15 mouse cellular contexts compared by ENCODE assay signal in genomic region chr10:119192598-119193372, GRCm38 (mm10). TPM values are rescaled to one million over a fixed set of nuclear protein-coding genes. Genes with fewer than 3 reads are reported as not detected.
DNase-seq lines count a peak whose midpoint lies in the region; ATAC-seq and TF ChIP-seq lines count a peak whose summit lies in the region.
"Had no signal": no experiment of that assay in that cellular context is flagged by ENCODE, and none has a peak within 500 bp of the region (broad histone marks: within the 10 kb centered on the region; RNA-seq: fewer than 3 reads in every experiment).

No protein-coding gene starts in this region.

- peak; percentile 16 for DNase-seq in brain, adult 2 months (ENCODE audit: low read depth, low spot score)
- DNase-seq in heart, adult 2 months: peak; percentile 31 to 61
- DNase-seq in heart, postnatal 14 days: peak; percentile 19 to 29
- DNase-seq in midbrain, embryonic 14.5 days: no peak
- no peak for DNase-seq in forebrain, postnatal 0 days
- DNase-seq: cerebellum, postnatal 10 days; kidney, adult 2 months; left cerebral cortex, postnatal 4 days; lung, postnatal 10 days had no signal

- intact Hi-C loops in heart, adult 2 months (cut with DNase I): loop anchor here (5.0 kb wide), 1 partner anchor 45 kb away; no protein-coding TSS in a partner anchor
- intact Hi-C loops in heart, postnatal 14 days (cut with DNase I): no loop called here

- ATAC-seq in megakaryocyte, adult 5-6 weeks (ENCODE audit: poor library complexity, severe bottlenecking): peak; percentile 35
- ATAC-seq in midbrain, embryonic 14.5 days (ENCODE audit: low FRiP score, low TSS enrichment): no peak
- ATAC-seq in forebrain, postnatal 0 days: no peak
- no peak for ATAC-seq in forebrain, embryonic 15.5 days (replicated peaks)

- H3K4me2 ChIP-seq in midbrain, embryonic 14.5 days (ENCODE audit: low read length): no peak overlapping the region
- H3K4me2 ChIP-seq in forebrain, postnatal 0 days (ENCODE audit: low read depth): no peak overlapping the region
- no peak overlapping the region for H3K4me2 ChIP-seq in forebrain, embryonic 15.5 days (replicated peaks)
- H3K4me2 ChIP-seq: embryonic facial prominence, embryonic 13.5 days; forebrain, embryonic 12.5 days had no signal

- no peaks in the 10 kb centered on the region for H3K9me3 ChIP-seq in midbrain, embryonic 14.5 days (ENCODE audit: control insufficient read depth, low read length)
- no peaks in the 10 kb centered on the region for H3K9me3 ChIP-seq in forebrain, postnatal 0 days (ENCODE audit: low read length)
- H3K9me3 ChIP-seq in forebrain, embryonic 15.5 days: no peaks in the 10 kb centered on the region
- H3K9me3 ChIP-seq: embryonic facial prominence, embryonic 13.5 days; forebrain, embryonic 12.5 days had no signal

- no peak overlapping the region for H3K4me3 ChIP-seq in heart, adult 2 months
- H3K4me3 ChIP-seq in midbrain, embryonic 14.5 days (replicated peaks; ENCODE audit: low read depth, low read length): no peak overlapping the region
- no peak overlapping the region for H3K4me3 ChIP-seq in forebrain, postnatal 0 days (ENCODE audit: low read depth, low read length)
- no peak overlapping the region for H3K4me3 ChIP-seq in forebrain, embryonic 15.5 days
- H3K4me3 ChIP-seq: embryonic facial prominence, embryonic 13.5 days; forebrain, embryonic 12.5 days; layer of hippocampus, adult 2 months had no signal

- H3K36me3 ChIP-seq in heart, adult 2 months (ENCODE audit: control insufficient read depth, insufficient read depth, low read length): no peaks in the 10 kb centered on the region; the same call in 1 of the 2 replicates
- H3K36me3 ChIP-seq in midbrain, embryonic 14.5 days (ENCODE audit: control insufficient read depth, insufficient read depth, low read length): no peaks in the 10 kb centered on the region
- H3K36me3 ChIP-seq in forebrain, postnatal 0 days (ENCODE audit: insufficient read depth): no peaks in the 10 kb centered on the region
- H3K36me3 ChIP-seq in forebrain, embryonic 15.5 days: no peaks in the 10 kb centered on the region

- H3K27ac ChIP-seq in heart, adult 2 months: peak overlapping the region; percentile 21
- no peak overlapping the region for H3K27ac ChIP-seq in midbrain, embryonic 14.5 days (replicated peaks; ENCODE audit: low read depth, low read length)
- no peak overlapping the region for H3K27ac ChIP-seq in forebrain, postnatal 0 days (ENCODE audit: low read depth, low read length)
- no peak overlapping the region for H3K27ac ChIP-seq in forebrain, embryonic 15.5 days (replicated peaks)
- H3K27ac ChIP-seq: embryonic facial prominence, embryonic 13.5 days; forebrain, embryonic 12.5 days; layer of hippocampus, adult 2 months; stomach, postnatal 0 days had no signal

- no peaks in the 10 kb centered on the region for H3K79me2 ChIP-seq in heart, adult 2 months (replicated peaks; ENCODE audit: control insufficient read depth, insufficient read depth, low read length)

- no peak for TF ChIP-seq POLR2A in heart, adult 2 months (IDR thresholded peaks at IDR 0.05; ENCODE audit: insufficient read depth, low read depth, low read length)

- H3K4me1 ChIP-seq in heart, adult 2 months (ENCODE audit: control insufficient read depth, insufficient read depth, low read length): peaks cover 1% of the 10 kb centered on the region; the same call in 1 of the 2 replicates
- no peaks in the 10 kb centered on the region for H3K4me1 ChIP-seq in midbrain, embryonic 14.5 days (ENCODE audit: control insufficient read depth, insufficient read depth, low read length)
- no peaks in the 10 kb centered on the region for H3K4me1 ChIP-seq in forebrain, postnatal 0 days (ENCODE audit: insufficient read depth)
- H3K4me1 ChIP-seq in forebrain, embryonic 15.5 days: no peaks in the 10 kb centered on the region
- H3K4me1 ChIP-seq: embryonic facial prominence, embryonic 13.5 days; forebrain, embryonic 12.5 days had no signal

- TF ChIP-seq EP300 in heart, adult 2 months (IDR thresholded peaks at IDR 0.05; ENCODE audit: insufficient read depth, low read depth, low read length): 0 out of 2 replicates have a peak, but pooled peaks have one; percentile 46

- H3K27me3 ChIP-seq in heart, adult 2 months (ENCODE audit: control insufficient read depth, insufficient read depth, low read length): no peaks in the 10 kb centered on the region
- H3K27me3 ChIP-seq in midbrain, embryonic 14.5 days (ENCODE audit: control insufficient read depth, insufficient read depth, low read length): no peaks in the 10 kb centered on the region
- no peaks in the 10 kb centered on the region for H3K27me3 ChIP-seq in forebrain, postnatal 0 days (ENCODE audit: insufficient read depth, low read length)
- H3K27me3 ChIP-seq in forebrain, embryonic 15.5 days: no peaks in the 10 kb centered on the region
- H3K27me3 ChIP-seq: embryonic facial prominence, embryonic 13.5 days; forebrain, embryonic 12.5 days had no signal

- H3K9ac ChIP-seq in heart, adult 2 months (ENCODE audit: low read depth, low read length): no peak overlapping the region
- no peak overlapping the region for H3K9ac ChIP-seq in midbrain, embryonic 14.5 days (replicated peaks; ENCODE audit: low read length)
- H3K9ac ChIP-seq in forebrain, postnatal 0 days: no peak overlapping the region
- H3K9ac ChIP-seq in forebrain, embryonic 15.5 days (replicated peaks): no peak overlapping the region
- H3K9ac ChIP-seq: embryonic facial prominence, embryonic 13.5 days; forebrain, embryonic 12.5 days had no signal

- TF ChIP-seq CTCF in heart, adult 2 months (IDR thresholded peaks at IDR 0.05): no peak
- no peak for TF ChIP-seq CTCF in forebrain, postnatal 0 days (IDR thresholded peaks at IDR 0.05; ENCODE audit: low read depth)

- 4% methylated on average over 8 of the region's 8 CpGs for whole genome bisulfite sequencing in heart, adult 2 months
- WGBS in midbrain, embryonic 14.5 days: 78% methylated on average over 8 of the region's 8 CpGs
- 70% methylated on average over 8 of the region's 8 CpGs for WGBS in forebrain, postnatal 0 days
- WGBS in forebrain, embryonic 15.5 days: 74% methylated on average over 8 of the region's 8 CpGs

RNA-seq across cellular contexts. Expression of gene Cand1, which starts 47.1 kb away (rescaled TPM):
- total RNA-seq in heart, adult 2 months (2021): 10 to 100 TPM; 40.7 to 42.7 TPM
- 13.7 and 25.3 TPM in 2 replicates for polyA plus RNA-seq in heart, adult 2 months (2012; rRNA removed)
- 10 to 100 TPM; 42.6 to 53.8 TPM for total RNA-seq in heart, postnatal 14 days (2021)
- total RNA-seq in megakaryocyte, adult 5-6 weeks (2015): 36.0 and 54.5 TPM in 2 replicates
- total RNA-seq in megakaryocyte, adult 5-6 weeks (2017): 25.8 and 29.1 TPM in 2 replicates
- polyA plus RNA-seq in midbrain, embryonic 14.5 days (2014; fragmentation: Nextera tagmentation; extraction: Ambion mirVana): 45.2 and 79.8 TPM in 2 replicates
- 109 and 116 TPM in 2 replicates for total RNA-seq in forebrain, postnatal 0 days (2014; rRNA removed)
- 22.9 and 28.6 TPM in 2 replicates for polyA plus RNA-seq in forebrain, postnatal 0 days (2015; fragmentation: Nextera tagmentation; extraction: Ambion mirVana)
- polyA plus RNA-seq in forebrain, embryonic 15.5 days (2015; fragmentation: Nextera tagmentation; extraction: Ambion mirVana): 53.8 and 55.0 TPM in 2 replicates

Comparison
In these comparisons a context has a peak if more than half of its experiments do, and no peak if none do; other contexts are left out.
1. DNase-seq: peak in brain, adult 2 months (single experiment), heart, adult 2 months (2 of 2) and heart, postnatal 14 days (2 of 2); none in midbrain, embryonic 14.5 days (single experiment) and forebrain, postnatal 0 days (single experiment).